Mouse (Mus musculus): ENCODE results near the gene Zfhx3.

DNA sequence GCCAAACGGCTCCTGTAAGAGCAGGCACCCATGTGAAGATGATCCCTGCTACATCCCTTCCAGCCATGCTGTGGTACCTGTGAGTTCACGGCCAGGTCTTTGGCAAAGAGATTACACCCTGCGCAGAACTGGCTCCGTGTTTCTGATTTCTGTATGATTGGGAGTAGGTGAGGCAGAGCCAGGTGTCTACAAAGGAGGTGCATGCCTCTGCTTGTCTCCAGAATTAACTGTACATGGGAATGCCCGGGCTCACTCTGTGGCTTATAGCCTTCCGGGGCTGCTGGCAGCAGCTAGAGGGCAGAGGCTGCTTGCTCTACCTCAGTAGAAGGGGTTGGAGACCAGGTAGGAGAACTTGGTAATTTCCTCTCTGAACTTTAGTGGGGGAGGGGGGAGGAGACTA is 823.7 kb downstream of the Zfhx3 start:
- no peak for TF ChIP-seq CTCF (conservative IDR thresholded peaks at IDR 0.05; ENCODE audit: insufficient read depth, insufficient read length, low read depth, low read length)
- TF ChIP-seq POLR2A (IDR thresholded peaks at IDR 0.05; ENCODE audit: low read depth, low read length), result no peak

All from kidney, adult 2 months (tissue).